Mouse (Mus musculus) cerebellum, adult 11-12 months (tissue): ENCODE data around the gene Prrc2a.

ENCODE experiments used
- DNase-seq: peaks from one replicate; pipeline ENCODE4 v3.0.0; 2022

The Prrc2a gene

DNA sequence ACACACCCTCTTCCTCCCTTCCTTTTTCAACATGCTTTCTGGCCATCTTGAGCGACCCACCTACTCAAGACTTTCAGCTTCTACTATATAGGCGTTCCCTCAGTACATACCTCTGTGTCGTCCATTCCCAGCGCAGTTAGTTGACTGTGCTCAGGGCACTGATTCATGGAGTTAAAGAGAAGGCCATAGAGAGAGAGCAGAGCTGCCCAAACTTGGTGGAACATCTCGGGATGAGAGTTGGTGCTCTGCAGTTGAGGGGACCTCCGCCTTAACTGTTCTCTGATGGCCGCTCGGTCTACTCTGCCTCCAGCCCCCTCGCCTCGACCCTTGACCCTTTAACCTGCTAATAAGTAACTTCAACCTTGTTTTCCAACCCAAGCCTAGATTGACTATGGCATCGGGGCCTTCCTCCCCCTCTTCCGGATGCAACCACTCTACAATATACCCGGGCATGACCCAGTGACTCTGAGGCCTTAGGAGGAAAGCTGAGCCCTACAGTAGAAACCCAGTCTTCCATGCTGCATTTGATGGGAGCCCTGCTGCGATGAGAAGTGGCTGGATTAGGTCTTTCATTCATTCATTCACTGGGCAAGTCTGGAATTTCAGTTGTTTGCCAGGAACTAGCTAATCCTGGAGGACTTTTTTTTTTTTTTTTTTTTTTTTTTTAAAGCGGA lies 33.1 kb downstream of the Prrc2a start, which contains the start of gene Apom:
TSS of gene Apom (minus strand) at position 551 of the 674 bp plus-strand sequence.
- no peak for DNase-seq

GRCm38 (mm10) chr17:35131038-35131437 lies 33.7 kb downstream of the Prrc2a start:
- DNase-seq: no peak

DNA sequence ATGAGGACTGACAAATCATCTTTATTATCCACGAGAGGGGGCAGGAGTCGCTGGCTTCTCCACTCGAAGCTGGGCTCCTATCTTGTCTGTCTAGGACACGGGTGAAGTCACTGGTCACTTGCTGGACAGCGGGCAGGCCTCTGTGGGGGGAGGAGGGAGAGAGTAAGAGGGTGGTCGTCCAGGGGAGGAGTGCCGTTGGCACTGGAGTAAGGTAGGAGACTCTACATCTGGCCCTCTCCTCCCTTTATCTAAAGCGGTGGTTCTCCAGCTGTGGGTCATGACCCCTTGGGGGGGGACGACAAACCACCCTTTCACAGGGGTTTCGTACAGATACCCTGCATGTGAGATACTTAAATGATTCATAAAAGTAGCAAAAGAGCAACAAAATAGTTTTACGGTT lies 35.7 kb downstream of the Prrc2a start:
- peak; percentile 47 for DNase-seq

DNA sequence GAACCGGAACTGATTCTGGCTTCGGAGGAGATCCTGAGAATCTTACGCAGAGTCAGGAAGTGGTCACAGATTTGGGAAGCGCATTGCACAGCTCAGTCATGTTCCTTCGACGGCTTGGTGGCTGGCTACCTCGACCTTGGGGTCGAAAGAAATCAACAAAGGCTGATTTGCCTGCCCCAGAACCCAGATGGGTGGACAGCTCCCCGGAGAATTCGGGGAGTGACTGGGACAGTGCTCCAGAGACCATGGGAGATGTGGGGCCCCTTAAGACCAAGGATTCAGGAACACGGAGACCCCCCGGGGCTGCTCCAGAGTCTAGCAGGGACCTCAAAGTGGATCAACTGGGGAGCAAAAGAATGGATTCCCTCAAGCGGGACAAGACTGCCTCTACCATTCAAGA lies 37.7 kb downstream of the Prrc2a start:
- DNase-seq: peak; percentile 41

GRCm38 (mm10) chr17:35126206-35126611 lies 38.5 kb downstream of the Prrc2a start, which contains the start of gene D17H6S53E:
D17H6S53E (plus strand) TSS chr17:35126373.
- DNase-seq: peak; percentile 73

DNA sequence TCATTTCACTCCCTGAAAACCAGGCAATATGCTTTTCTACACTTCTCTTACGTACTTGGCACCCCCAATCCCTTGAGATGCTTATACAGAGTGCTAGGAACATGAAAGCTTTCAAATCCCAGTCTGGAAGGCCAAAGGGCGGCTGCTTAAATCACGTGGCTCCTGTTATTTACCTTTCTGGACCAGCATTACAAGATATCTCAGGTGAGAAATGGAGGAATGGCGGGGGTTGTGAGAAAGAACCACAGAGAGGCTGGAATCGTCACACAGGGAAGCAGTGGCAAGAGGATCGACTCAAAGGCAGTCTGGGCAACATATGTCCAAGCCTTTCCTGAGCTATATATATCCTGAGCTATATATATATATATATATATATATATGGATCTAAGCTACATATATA lies 39.1 kb downstream of the Prrc2a start:
- DNase-seq: no peak

DNA sequence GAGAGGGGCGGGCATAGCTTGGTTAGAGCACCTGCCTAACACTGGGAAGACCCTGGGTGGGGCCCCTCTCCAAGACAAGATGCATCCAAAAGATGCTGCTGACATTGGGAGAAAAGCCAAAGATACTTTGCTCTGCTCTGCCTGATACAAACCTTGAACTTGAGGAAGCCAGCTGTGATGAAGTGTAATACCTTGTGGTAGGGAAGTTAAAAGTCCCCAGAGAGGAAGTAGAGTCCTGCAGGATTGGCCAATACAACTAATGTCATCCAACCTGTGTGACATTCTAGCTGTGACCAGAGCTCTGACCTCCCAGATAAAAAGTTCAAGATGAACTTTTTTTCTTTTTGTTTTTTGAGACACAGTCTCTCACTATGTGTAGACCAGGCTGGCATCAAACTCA lies 39.6 kb downstream of the Prrc2a start:
- peak; percentile 46 for DNase-seq

- peak; percentile 53 for DNase-seq
Measured at GRCm38 (mm10) chr17:35124261-35124896, 40.3 kb downstream of the Prrc2a start.

DNA sequence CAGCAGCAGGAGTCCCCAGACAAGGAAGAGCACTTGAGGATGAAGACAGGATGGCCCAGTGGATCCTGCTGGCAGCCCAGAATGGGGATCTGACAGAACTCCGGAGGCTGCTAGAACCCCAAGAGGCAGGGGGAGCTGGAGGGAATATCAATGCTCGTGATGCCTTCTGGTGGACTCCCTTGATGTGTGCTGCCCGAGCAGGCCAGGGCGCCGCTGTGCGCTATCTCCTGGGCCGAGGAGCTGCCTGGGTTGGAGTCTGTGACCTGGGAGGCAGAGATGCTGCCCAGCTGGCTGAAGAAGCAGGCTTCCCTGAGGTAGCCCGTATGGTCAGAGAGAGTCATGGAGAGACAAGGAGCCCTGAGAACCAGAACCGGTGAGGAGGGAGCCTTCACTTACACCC lies 41.4 kb downstream of the Prrc2a start:
- DNase-seq: peak; percentile 39

DNA sequence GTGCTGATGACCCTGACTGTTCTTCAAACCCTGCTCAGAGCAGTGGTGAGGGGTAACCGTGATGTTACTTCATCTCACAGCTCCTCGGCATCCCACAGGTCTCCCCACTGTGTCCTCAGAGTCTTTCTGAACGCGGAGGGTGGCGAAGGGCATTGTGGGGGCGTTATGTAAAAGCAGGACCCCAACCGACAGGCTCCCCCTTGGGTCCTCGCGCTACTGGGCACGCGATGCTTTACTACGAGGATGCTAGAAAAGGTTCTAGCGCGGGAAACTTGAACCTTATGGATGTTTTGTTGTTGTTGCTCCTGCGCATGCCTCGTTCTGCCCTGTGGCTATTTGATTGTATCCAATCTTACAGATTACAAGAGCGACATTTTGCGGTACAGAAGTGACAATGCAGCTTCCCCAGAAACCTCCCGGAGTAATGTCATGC lies 42.8 kb downstream of the Prrc2a start, which contains the start of gene Csnk2b:
TSS of gene Csnk2b (minus strand) at position 183 of the 433 bp plus-strand sequence.
- peak; percentile 83 for DNase-seq

- DNase-seq: peak; percentile 99
Measured at GRCm38 (mm10) chr17:35121143-35121799, 43.4 kb downstream of the Prrc2a start, which contains the start of gene Gpank1. Gpank1 (plus strand) TSS chr17:35121455.

GRCm38 (mm10) chr17:35120745-35121142 lies 44.0 kb downstream of the Prrc2a start:
- DNase-seq: peak; percentile 81

- DNase-seq: no peak
Measured at GRCm38 (mm10) chr17:35115046-35116019, 49.4 kb downstream of the Prrc2a start, which contains the start of gene Ly6g5b. Ly6g5b (minus strand) TSS chr17:35115428.

DNA sequence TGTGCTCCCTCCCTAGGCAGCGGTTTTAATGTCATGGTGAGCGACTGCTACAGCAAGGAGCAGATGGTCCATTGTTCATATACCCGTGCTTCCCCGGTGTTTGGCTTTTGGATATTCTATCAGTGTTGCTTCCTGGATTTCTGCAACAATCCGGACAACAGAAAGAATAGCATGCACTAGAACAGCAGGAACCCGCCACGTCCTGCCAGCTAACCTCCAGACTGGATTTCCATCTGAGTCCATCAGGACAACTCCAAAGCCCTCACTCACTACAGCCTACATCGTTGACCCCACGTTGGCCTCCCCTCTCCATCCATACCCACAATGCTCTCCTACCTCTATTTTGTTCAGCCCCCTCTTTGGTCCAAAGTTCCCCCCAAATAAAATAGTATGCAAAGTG lies 52.9 kb downstream of the Prrc2a start:
- DNase-seq: no peak

DNA sequence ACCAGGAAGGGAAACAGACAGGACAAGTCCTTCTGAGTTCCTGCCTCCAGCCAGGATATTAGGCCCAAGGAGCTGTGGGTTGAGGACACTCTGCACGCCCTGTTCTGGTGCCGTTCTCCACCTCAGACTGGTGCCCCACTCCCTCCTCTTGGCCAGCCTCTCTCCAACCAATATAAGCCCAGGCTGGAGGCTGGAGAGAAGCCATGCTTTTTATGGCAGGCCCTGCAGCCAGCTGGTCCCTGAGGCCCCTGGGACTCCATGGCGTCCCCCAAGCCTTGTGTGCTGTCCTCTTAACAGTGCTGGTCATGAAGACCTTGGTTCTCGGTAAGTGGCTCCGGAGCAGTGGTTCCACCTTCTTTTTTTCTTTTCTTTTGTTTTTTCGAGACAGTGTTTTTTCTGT lies 56.6 kb downstream of the Prrc2a start, which contains the start of gene Ly6g5c:
TSS of gene Ly6g5c (plus strand) at position 183 of the 400 bp plus-strand sequence.
- peak; percentile 82 for DNase-seq

GRCm38 (mm10) chr17:35106522-35106921 lies 58.2 kb downstream of the Prrc2a start:
- DNase-seq: no peak

DNA sequence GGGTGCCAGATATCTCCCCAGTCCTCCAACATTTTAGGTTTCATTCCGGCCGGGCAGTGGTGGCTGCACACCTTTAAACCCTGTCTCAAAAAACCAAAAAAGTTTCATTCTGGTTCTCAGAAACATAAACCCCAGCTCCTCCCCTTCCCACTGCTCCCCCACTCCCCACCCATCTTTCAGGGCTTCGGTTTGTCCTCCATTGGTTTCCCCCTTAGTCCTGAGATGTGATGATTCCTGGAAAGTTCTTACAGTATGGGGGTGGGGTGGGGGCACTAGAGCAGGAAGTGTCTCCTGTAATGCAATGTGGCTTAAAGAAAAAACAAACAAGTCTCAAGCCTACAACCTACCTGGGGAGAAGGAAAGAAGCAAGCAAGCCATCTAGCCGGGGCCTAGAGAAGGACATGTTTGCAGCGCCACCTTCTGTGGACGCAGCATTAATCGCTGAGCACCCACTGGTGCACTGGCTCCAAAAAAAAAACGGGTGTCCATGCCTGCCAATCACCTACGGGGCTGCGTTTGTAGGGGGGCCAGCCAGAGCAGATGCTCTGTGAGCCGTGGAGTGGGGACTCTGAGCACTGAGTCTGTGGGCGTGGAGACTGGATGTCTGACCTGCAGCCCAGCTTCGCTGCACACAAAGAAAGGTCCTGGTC lies 58.8 kb downstream of the Prrc2a start:
- peak; percentile 78 for DNase-seq

- no peak for DNase-seq
Measured at GRCm38 (mm10) chr17:35104754-35105153, 59.9 kb downstream of the Prrc2a start.

GRCm38 (mm10) chr17:35104079-35104478 lies 60.6 kb downstream of the Prrc2a start:
- no peak for DNase-seq

- no peak for DNase-seq
Measured at GRCm38 (mm10) chr17:35103221-35103690, 61.4 kb downstream of the Prrc2a start.

DNA sequence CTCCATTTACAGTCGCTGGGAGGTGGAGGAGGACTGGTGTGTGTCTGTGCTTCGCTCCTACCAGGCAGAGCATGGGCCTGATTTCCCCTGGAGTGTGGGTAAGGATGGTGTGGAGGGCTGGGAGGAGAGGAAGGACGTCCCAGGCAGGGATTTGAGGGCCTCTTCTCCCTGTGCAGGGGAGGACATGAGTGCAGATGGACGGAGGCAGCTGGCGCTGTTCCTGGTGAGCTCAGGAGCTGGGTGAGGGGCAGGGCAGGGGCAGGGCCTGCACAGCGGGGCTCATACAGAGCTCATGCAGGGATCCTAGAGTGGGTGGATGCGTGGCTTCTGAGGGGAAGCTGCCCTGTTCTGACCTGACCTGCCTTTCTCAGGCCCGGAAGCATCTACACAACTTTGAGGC lies 62.4 kb downstream of the Prrc2a start:
- no peak for DNase-seq

- no peak for DNase-seq
Measured at GRCm38 (mm10) chr17:35101161-35101560, 63.5 kb downstream of the Prrc2a start.
